Mouse (Mus musculus) G1E (cell line): ENCODE measurements at regions not wholly inside any gene's neighbourhood (a gene's known extent, or its start where the extent isn't known, plus 50 kb on each side); places are given as distances from the start of the nearest gene placed in this dataset.
A peak's percentile ranks its signal among the peaks of the same experiment; 100 is the strongest.
"Not testable (repeated sequence)": the region's sequence is repeated elsewhere in the genome, so short reads cannot be mapped to it uniquely, and the experiment has no call there.

ENCODE experiments used
- ATAC-seq: 2 replicates; pipeline ENCODE4 v1.8.0; 2016; ENCODE audit warnings: mild to moderate bottlenecking; ENCODE audit not compliant: insufficient number of reproducible peaks, poor library complexity, low FRiP score, severe bottlenecking; ENCODE audit errors: extremely low read depth
- DNase-seq: peaks from one replicate; pipeline ENCODE4 v3.0.0; 2012; ENCODE audit warnings: low spot score
- H3K27me3 ChIP-seq: 2 replicates; pipeline ENCODE4 v1.6.1; 2012; ENCODE audit warnings: mild to moderate bottlenecking, low read length, inconsistent platforms; ENCODE audit not compliant: insufficient read depth
- H3K36me3 ChIP-seq: replicated peaks from 2 replicates; pipeline ENCODE3; 2012; ENCODE audit warnings: mild to moderate bottlenecking, inconsistent platforms
- H3K4me1 ChIP-seq: 2 replicates; pipeline ENCODE4 v1.6.1; 2012; ENCODE audit warnings: low read depth, low read length, inconsistent platforms, mixed read lengths; ENCODE audit not compliant: insufficient read depth
- H3K4me3 ChIP-seq: 2 replicates; pipeline ENCODE4 v1.5.1; 2012; ENCODE audit warnings: low read depth, mild to moderate bottlenecking, inconsistent platforms, low read length, moderate library complexity, mixed read lengths
- H3K9me3 ChIP-seq: replicated peaks from 2 replicates; pipeline ENCODE4 v1.6.1; 2012; ENCODE audit warnings: inconsistent platforms
- CTCF ChIP-seq: IDR thresholded peaks from 2 replicates; pipeline ENCODE4 v1.5.1; 2012; ENCODE audit warnings: low read depth, low read length, inconsistent platforms, mixed read lengths
- GATA1 ChIP-seq: IDR thresholded peaks from 2 replicates; pipeline ENCODE4 v1.6.1; 2012; ENCODE audit warnings: borderline replicate concordance, low read length, inconsistent platforms, mixed read lengths
- GATA2 ChIP-seq: IDR thresholded peaks from 2 replicates; pipeline ENCODE4 v1.6.1; 2012; ENCODE audit warnings: low read depth, low read length, inconsistent platforms, borderline replicate concordance
- POLR2AphosphoS5 ChIP-seq: IDR thresholded peaks from 2 replicates; pipeline ENCODE4 v1.6.1; 2012; ENCODE audit warnings: low read depth, low read length, inconsistent platforms; ENCODE audit not compliant: insufficient replicate concordance
- TAL1 ChIP-seq: conservative IDR thresholded peaks from 2 replicates; pipeline ENCODE4 v1.6.1; 2012; ENCODE audit warnings: low read depth, low read length, inconsistent platforms, mixed read lengths

- Histone ChIP-seq H3K4me1 (no peaks in the 10 kb centered on the region), H3K9me3 (no peaks in the 10 kb centered on the region), H3K36me3 (no peaks in the 10 kb centered on the region), H3K27me3 (no peaks in the 10 kb centered on the region), H3K4me3 (no peak overlapping the region)
- TF ChIP-seq TAL1 (no peak), CTCF (no peak), GATA2 (no peak), POLR2AphosphoS5 (no peak), GATA1 (no peak)
- ATAC-seq (no peak), DNase-seq (no peak)
Measured at GRCm38 (mm10) chr14:52638179-52638578, 142.6 kb upstream of the Olfr1507 start.

- H3K27me3 ChIP-seq, result no peaks in the 10 kb centered on the region
- no peak overlapping the region for H3K4me3 ChIP-seq
- no peaks in the 10 kb centered on the region for H3K36me3 ChIP-seq
- ATAC-seq (0 out of 2 replicates have a peak, but pooled peaks have one; percentile 15), DNase-seq (no peak)
- TF ChIP-seq GATA1 (no peak), POLR2AphosphoS5 (no peak), TAL1 (no peak), CTCF (no peak; the same call in 1 of the 2 replicates), GATA2 (no peak)
- no peaks in the 10 kb centered on the region for H3K9me3 ChIP-seq
- H3K4me1 ChIP-seq, result no peaks in the 10 kb centered on the region
Measured at GRCm38 (mm10) chr14:52622184-52622583, 126.6 kb upstream of the Olfr1507 start.

GRCm38 (mm10) chr14:52580319-52580718 lies 84.8 kb upstream of the Olfr1507 start:
- Histone ChIP-seq H3K27me3 (no peaks in the 10 kb centered on the region), H3K4me3 (no peak overlapping the region), H3K9me3 (no peaks in the 10 kb centered on the region), H3K36me3 (no peaks in the 10 kb centered on the region), H3K4me1 (no peaks in the 10 kb centered on the region)
- no peak for ATAC-seq
- DNase-seq, result no peak
- TF ChIP-seq GATA2 (no peak), CTCF (peak; percentile 20; the same call in 1 of the 2 replicates)

- DNase-seq, result no peak
- no peak for ATAC-seq
Measured at GRCm38 (mm10) chr14:52566920-52567319, 71.4 kb upstream of the Olfr1507 start.

GRCm38 (mm10) chr14:52565606-52566005 lies 70.1 kb upstream of the Olfr1507 start:
- Histone ChIP-seq H3K4me1 (no peaks in the 10 kb centered on the region), H3K27me3 (no peaks in the 10 kb centered on the region; the same call in 1 of the 2 replicates), H3K36me3 (no peaks in the 10 kb centered on the region), H3K9me3 (no peaks in the 10 kb centered on the region), H3K4me3 (no peak overlapping the region)
- TF ChIP-seq CTCF, result no peak
- no peak for TF ChIP-seq GATA1
- TF ChIP-seq POLR2AphosphoS5, result no peak
- no peak for TF ChIP-seq TAL1
- no peak for TF ChIP-seq GATA2
- ATAC-seq (no peak), DNase-seq (no peak)

More at GRCm38 (mm10) chr14:52566920-52567319, 71.4 kb upstream of the Olfr1507 start:
- Histone ChIP-seq H3K9me3 (no peaks in the 10 kb centered on the region), H3K27me3 (no peaks in the 10 kb centered on the region; the same call in 1 of the 2 replicates), H3K36me3 (no peaks in the 10 kb centered on the region), H3K4me3 (no peak overlapping the region), H3K4me1 (no peaks in the 10 kb centered on the region)
- TF ChIP-seq GATA1, result no peak

- H3K4me3 ChIP-seq, H3K27me3 ChIP-seq, H3K4me1 ChIP-seq, H3K36me3 ChIP-seq, H3K9me3 ChIP-seq, DNase-seq, ATAC-seq: not testable (repeated sequence)
Measured at GRCm38 (mm10) chr14:52556340-52556739, 60.8 kb upstream of the Olfr1507 start.

- no peak for TF ChIP-seq CTCF
- no peak for TF ChIP-seq GATA2
- TF ChIP-seq TAL1, result no peak
- TF ChIP-seq GATA1, result no peak
- TF ChIP-seq POLR2AphosphoS5, result no peak
- DNase-seq (no peak), ATAC-seq (no peak)
- no peaks in the 10 kb centered on the region for H3K36me3 ChIP-seq
- no peaks in the 10 kb centered on the region for H3K27me3 ChIP-seq
- no peaks in the 10 kb centered on the region for H3K9me3 ChIP-seq
- no peaks in the 10 kb centered on the region for H3K4me1 ChIP-seq
- H3K4me3 ChIP-seq, result no peak overlapping the region
Measured at GRCm38 (mm10) chr14:52553399-52553798, 57.9 kb upstream of the Olfr1507 start.
